Mouse (Mus musculus) heart, postnatal 14 days (tissue): ENCODE measurements around the gene Jsrp1. TPM values are rescaled to one million over a fixed set of nuclear protein-coding genes. Genes with fewer than 3 reads are reported as not detected.
"Not testable (repeated sequence)": the region's sequence is repeated elsewhere in the genome, so short reads cannot be mapped to it uniquely, and the experiment has no call there.

Experiments
- DNase-seq, 2 experiments: peaks; one replicate each; pipeline ENCODE4 v3.0.0; 2021 to 2022
- intact Hi-C: fragments of 180-260 bp; cut with DNase I; formaldehyde crosslinking; loops from one replicate; pipeline ENCODE4 v1.15.1; 2025
- total RNA-seq, 2 experiments: library from RNA; stranded (reverse); gene quantifications; 2 replicates each; pipeline ENCODE4 v1.2.3; 2021

The Jsrp1 gene
- total RNA-seq, 2 experiments from 2014 or later = not detected

GRCm38 (mm10) chr10:80816303-80816702, 3.0 kb upstream of the Jsrp1 start:
- DNase-seq, intact Hi-C loops: not testable (repeated sequence)

- intact Hi-C loops = no loop called here
- no peak for DNase-seq
Measured at GRCm38 (mm10) chr10:80814800-80815199, 1.5 kb upstream of the Jsrp1 start.

- DNase-seq = no peak
- intact Hi-C loops = no loop called here
Measured at GRCm38 (mm10) chr10:80812391-80813041, 782 bp downstream of the Jsrp1 start.

GRCm38 (mm10) chr10:80810084-80810483, 3.2 kb downstream of the Jsrp1 start:
- DNase-seq = peak in 1 of 2 experiments; percentile 7
- intact Hi-C loops = no loop called here

- intact Hi-C loops = no loop called here
- no peak for DNase-seq
Measured at GRCm38 (mm10) chr10:80808985-80809632, 4.2 kb downstream of the Jsrp1 start.

- intact Hi-C loops = no loop called here
- DNase-seq = no peak
Measured at GRCm38 (mm10) chr10:80808099-80808984, 5.0 kb downstream of the Jsrp1 start.

GRCm38 (mm10) chr10:80807057-80807627, 6.2 kb downstream of the Jsrp1 start:
- DNase-seq = peak; percentile 73 to 76
- intact Hi-C loops = no loop called here

- DNase-seq = no peak
- intact Hi-C loops = no loop called here
Measured at GRCm38 (mm10) chr10:80806341-80807056, 6.8 kb downstream of the Jsrp1 start.

- DNase-seq = peak; percentile 70 to 87
- intact Hi-C loops = no loop called here
Measured at GRCm38 (mm10) chr10:80805925-80806324, 7.4 kb downstream of the Jsrp1 start.

GRCm38 (mm10) chr10:80805322-80805721, 8.0 kb downstream of the Jsrp1 start:
- no peak for DNase-seq
- intact Hi-C loops = no loop called here

- intact Hi-C loops = no loop called here
- DNase-seq = no peak
Measured at GRCm38 (mm10) chr10:80804916-80805315, 8.4 kb downstream of the Jsrp1 start, which contains the start of gene Amh. Gene Amh, plus strand, starts transcription at chr10:80805243.

GRCm38 (mm10) chr10:80804340-80804739, 9.0 kb downstream of the Jsrp1 start:
- intact Hi-C loops = no loop called here
- DNase-seq = no peak

- intact Hi-C loops = no loop called here
- DNase-seq = no peak
Measured at GRCm38 (mm10) chr10:80802996-80803395, 10.3 kb downstream of the Jsrp1 start.

GRCm38 (mm10) chr10:80802204-80802912, 10.9 kb downstream of the Jsrp1 start:
- no peak for DNase-seq
- intact Hi-C loops = no loop called here

GRCm38 (mm10) chr10:80799070-80799566, 14.2 kb downstream of the Jsrp1 start:
- no peak for DNase-seq
- intact Hi-C loops = no loop called here

GRCm38 (mm10) chr10:80798150-80799006, 14.9 kb downstream of the Jsrp1 start, which contains the start of the genes Sf3a2 and Plekhj1:
Gene Sf3a2, plus strand, starts transcription at chr10:80798198.
Gene Plekhj1, minus strand, starts transcription at chr10:80798626.
- DNase-seq = peak; percentile 95 to 96
- intact Hi-C loops = no loop called here

- intact Hi-C loops = no loop called here
- no peak for DNase-seq
Measured at GRCm38 (mm10) chr10:80797186-80798149, 15.8 kb downstream of the Jsrp1 start.
